Mouse (Mus musculus) limb, embryonic 14.5 days (tissue): Measurements from ENCODE around the gene Osbpl2. TPM values are rescaled to one million over a fixed set of nuclear protein-coding genes. Genes with fewer than 3 reads are reported as not detected.

Source experiments
- ATAC-seq: fragments of 200-750 bp; cut with Nextera tagmentation; 2 replicates; pipeline ENCODE4 v1.8.0; 2017; ENCODE audit warnings: low read depth, moderate number of reproducible peaks, moderate TSS enrichment; ENCODE audit not compliant: low FRiP score
- DNase-seq: peaks from one replicate; pipeline ENCODE4 v3.0.0-alpha.2; 2015; ENCODE audit warnings: low spot score
- H3K27ac ChIP-seq: fragments of 300-500 bp; sonication (generic); replicated peaks from 2 replicates; pipeline ENCODE4 v1.5.1; 2014; ENCODE audit warnings: low read depth, mild to moderate bottlenecking, low read length, moderate library complexity, mixed read lengths
- H3K27me3 ChIP-seq: fragments of 300-500 bp; sonication (generic); 2 replicates; pipeline ENCODE4 v1.6.1; 2014; ENCODE audit warnings: low read length, mixed read lengths; ENCODE audit not compliant: control insufficient read depth, insufficient read depth
- H3K36me3 ChIP-seq: fragments of 300-500 bp; sonication (generic); 2 replicates; pipeline ENCODE4 v1.6.1; 2014; ENCODE audit warnings: mild to moderate bottlenecking, low read length, moderate library complexity, mixed read lengths; ENCODE audit not compliant: control insufficient read depth, insufficient read depth
- H3K4me1 ChIP-seq: fragments of 300-500 bp; sonication (generic); 2 replicates; pipeline ENCODE4 v1.6.1; 2014; ENCODE audit warnings: antibody characterized with exemption, low read length, mixed read lengths; ENCODE audit not compliant: control insufficient read depth, insufficient read depth
- H3K4me2 ChIP-seq: fragments of 300-500 bp; sonication (generic); replicated peaks from 2 replicates; pipeline ENCODE4 v1.6.1; 2014; ENCODE audit warnings: low read depth, mild to moderate bottlenecking, low read length, moderate library complexity; ENCODE audit not compliant: severe bottlenecking
- H3K4me3 ChIP-seq: fragments of 300-500 bp; sonication (generic); replicated peaks from 2 replicates; pipeline ENCODE4 v1.5.1; 2014; ENCODE audit warnings: low read length
- H3K9ac ChIP-seq: fragments of 300-500 bp; sonication (generic); 2 replicates; pipeline ENCODE4 v1.6.1; 2014; ENCODE audit warnings: mild to moderate bottlenecking, low read depth, low read length, moderate library complexity; ENCODE audit not compliant: severe bottlenecking
- H3K9me3 ChIP-seq: fragments of 300-500 bp; sonication (generic); 2 replicates; pipeline ENCODE4 v1.6.1; 2016; ENCODE audit warnings: low read length; ENCODE audit not compliant: control insufficient read depth
- POLR2A ChIP-seq: fragments of 200-500 bp; IDR thresholded peaks from 2 replicates; pipeline ENCODE4 v1.8.0; 2012; ENCODE audit warnings: inconsistent platforms, mild to moderate bottlenecking, moderate library complexity, borderline replicate concordance; ENCODE audit not compliant: insufficient read depth, insufficient read length; ENCODE audit errors: extremely low read depth
- WGBS: fragments of 180-500 bp; shearing (Covaris S2); extraction: QIAGEN DNeasy Blood & Tissue Kit; methylation state at CpG from one replicate; pipeline ENCODE4 v1.1.7; 2014; 5-methylcytosine and 5-hydroxymethylcytosine counted together
- polyA plus RNA-seq, 2 experiments: library from polyadenylated mRNA; depleted of rRNA in 1 of 2; stranded (reverse) in 1 of 2; unstranded in 1 of 2; fragments of >200 nt; fragmentation: Nextera tagmentation in 1 of 2; extraction: Ambion mirVana in 1 of 2; gene quantifications; 2 replicates each; pipeline versions ENCODE4 v1.2.1 to v1.2.3; 2012 to 2014

The Osbpl2 gene
- polyA plus RNA-seq, 2 experiments = 28.6 to 42.2 TPM

- 79% methylated on average over 10 of the region's 10 CpGs for WGBS
- Histone ChIP-seq H3K27ac (no peak overlapping the region), H3K4me1 (no peaks in the 10 kb centered on the region), H3K4me2 (no peak overlapping the region), H3K9ac (no peak overlapping the region), H3K9me3 (no peaks in the 10 kb centered on the region), H3K4me3 (no peak overlapping the region), H3K27me3 (no peaks in the 10 kb centered on the region), H3K36me3 (0 out of 2 replicates have a peak, but pooled peaks cover 3% of the 10 kb centered on the region)
- DNase-seq (no peak), ATAC-seq (no peak)
- TF ChIP-seq POLR2A = no peak
Measured at GRCm38 (mm10) chr2:180202805-180203204, 83.7 kb downstream of the Osbpl2 start.

- H3K9ac ChIP-seq = no peak overlapping the region
- H3K4me2 ChIP-seq = no peak overlapping the region
- ATAC-seq = no peak
- DNase-seq = no peak
- no peak overlapping the region for H3K27ac ChIP-seq
- no peak for TF ChIP-seq POLR2A
- H3K36me3 ChIP-seq = no peaks in the 10 kb centered on the region
- no peaks in the 10 kb centered on the region for H3K27me3 ChIP-seq
- no peaks in the 10 kb centered on the region for H3K9me3 ChIP-seq
- H3K4me1 ChIP-seq = no peaks in the 10 kb centered on the region
- no peak overlapping the region for H3K4me3 ChIP-seq
- 73% methylated on average over 9 of the region's 9 CpGs for WGBS
Measured at GRCm38 (mm10) chr2:180204501-180204900, 85.4 kb downstream of the Osbpl2 start.

- DNase-seq = no peak
- no peak for TF ChIP-seq POLR2A
- Histone ChIP-seq H3K9ac (no peak overlapping the region), H3K27me3 (no peaks in the 10 kb centered on the region), H3K4me3 (no peak overlapping the region), H3K4me2 (no peak overlapping the region), H3K36me3 (no peaks in the 10 kb centered on the region), H3K27ac (no peak overlapping the region), H3K4me1 (no peaks in the 10 kb centered on the region), H3K9me3 (no peaks in the 10 kb centered on the region)
- ATAC-seq = no peak
- 79% methylated on average over 12 of the region's 12 CpGs for WGBS
Measured at GRCm38 (mm10) chr2:180205083-180205955, 86.2 kb downstream of the Osbpl2 start.

GRCm38 (mm10) chr2:180205956-180206280, 86.8 kb downstream of the Osbpl2 start:
- no peaks in the 10 kb centered on the region for H3K9me3 ChIP-seq

GRCm38 (mm10) chr2:180207840-180208239, 88.7 kb downstream of the Osbpl2 start:
- H3K4me2 ChIP-seq = no peak overlapping the region
- peak; percentile 7 for DNase-seq
- H3K9ac ChIP-seq = no peak overlapping the region
- no peak for ATAC-seq
- TF ChIP-seq POLR2A = no peak
- H3K27me3 ChIP-seq = no peaks in the 10 kb centered on the region
- H3K4me1 ChIP-seq = no peaks in the 10 kb centered on the region
- no peaks in the 10 kb centered on the region for H3K36me3 ChIP-seq
- no peaks in the 10 kb centered on the region for H3K9me3 ChIP-seq
- no peak overlapping the region for H3K4me3 ChIP-seq
- 62% methylated on average over 7 of the region's 7 CpGs for WGBS
- no peak overlapping the region for H3K27ac ChIP-seq

More at GRCm38 (mm10) chr2:180205956-180206280, 86.8 kb downstream of the Osbpl2 start:
- no peak overlapping the region for H3K4me3 ChIP-seq
- H3K36me3 ChIP-seq = no peaks in the 10 kb centered on the region
- TF ChIP-seq POLR2A = no peak
- H3K4me2 ChIP-seq = no peak overlapping the region
- no peak overlapping the region for H3K9ac ChIP-seq
- H3K27me3 ChIP-seq = no peaks in the 10 kb centered on the region
- no peak for DNase-seq
- no peak for ATAC-seq
- H3K4me1 ChIP-seq = no peaks in the 10 kb centered on the region
- WGBS = 100% methylated on average over 1 of the region's 2 CpGs
- no peak overlapping the region for H3K27ac ChIP-seq
